Mouse (Mus musculus) kidney, adult 2 months (tissue): ENCODE measurements around the gene Cenpv.

Experiments used
- CTCF ChIP-seq: fragments of 200-500 bp; conservative IDR thresholded peaks from 2 replicates; pipeline ENCODE4 v1.5.1; 2011; ENCODE audit warnings: low read depth, mild to moderate bottlenecking, control low read depth, low read length, moderate library complexity, mixed read lengths; ENCODE audit not compliant: insufficient read depth, insufficient read length
- POLR2A ChIP-seq: fragments of 200-500 bp; IDR thresholded peaks from one replicate; pipeline ENCODE4 v1.6.1; 2011; ENCODE audit warnings: low read depth, low read length, control low read depth

DNA sequence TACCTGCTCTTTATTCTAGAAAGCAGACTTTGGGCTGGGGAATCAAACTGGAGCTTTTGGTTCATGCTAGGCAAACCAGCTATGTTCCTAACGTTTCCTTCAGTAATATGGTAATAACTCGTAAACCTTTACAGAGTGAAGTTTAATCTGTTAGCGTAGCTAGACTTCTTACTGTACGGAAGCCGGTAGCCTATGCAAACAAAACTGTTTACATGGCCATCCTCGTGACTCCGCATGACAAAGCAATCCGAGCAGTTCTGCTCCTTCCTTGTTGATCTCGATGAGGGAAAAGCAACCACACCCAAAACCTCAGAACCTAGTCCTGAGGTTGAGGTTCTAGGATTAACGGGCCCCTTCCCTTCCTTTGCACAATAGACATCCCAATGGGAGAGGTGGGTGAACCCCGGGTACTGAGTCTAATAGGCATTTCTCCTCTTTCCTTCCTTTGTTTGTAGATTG, 11.2 kb upstream of the Cenpv start:
- TF ChIP-seq CTCF (no peak), POLR2A (no peak)
